Mouse (Mus musculus) left cerebral cortex, postnatal 4 days (tissue): Measurements from ENCODE around the gene Pik3cd. TPM values are rescaled to one million over a fixed set of nuclear protein-coding genes. Genes with fewer than 3 reads are reported as not detected.
"Not testable (repeated sequence)": the region's sequence is repeated elsewhere in the genome, so short reads cannot be mapped to it uniquely, and the experiment has no call there.

Experiments
- DNase-seq: peaks from one replicate; pipeline ENCODE4 v3.0.0-alpha.2; 2022
- intact Hi-C: fragments of 180-260 bp; cut with DNase I; formaldehyde crosslinking; loops from one replicate; pipeline ENCODE4 v1.15.1; 2025
- total RNA-seq, 2 experiments: library from RNA; stranded (reverse); gene quantifications; 2 replicates each; pipeline ENCODE4 v1.2.3; 2021

The Pik3cd gene
- 10 to 100 TPM; 46.2 to 53.7 TPM for total RNA-seq

DNA sequence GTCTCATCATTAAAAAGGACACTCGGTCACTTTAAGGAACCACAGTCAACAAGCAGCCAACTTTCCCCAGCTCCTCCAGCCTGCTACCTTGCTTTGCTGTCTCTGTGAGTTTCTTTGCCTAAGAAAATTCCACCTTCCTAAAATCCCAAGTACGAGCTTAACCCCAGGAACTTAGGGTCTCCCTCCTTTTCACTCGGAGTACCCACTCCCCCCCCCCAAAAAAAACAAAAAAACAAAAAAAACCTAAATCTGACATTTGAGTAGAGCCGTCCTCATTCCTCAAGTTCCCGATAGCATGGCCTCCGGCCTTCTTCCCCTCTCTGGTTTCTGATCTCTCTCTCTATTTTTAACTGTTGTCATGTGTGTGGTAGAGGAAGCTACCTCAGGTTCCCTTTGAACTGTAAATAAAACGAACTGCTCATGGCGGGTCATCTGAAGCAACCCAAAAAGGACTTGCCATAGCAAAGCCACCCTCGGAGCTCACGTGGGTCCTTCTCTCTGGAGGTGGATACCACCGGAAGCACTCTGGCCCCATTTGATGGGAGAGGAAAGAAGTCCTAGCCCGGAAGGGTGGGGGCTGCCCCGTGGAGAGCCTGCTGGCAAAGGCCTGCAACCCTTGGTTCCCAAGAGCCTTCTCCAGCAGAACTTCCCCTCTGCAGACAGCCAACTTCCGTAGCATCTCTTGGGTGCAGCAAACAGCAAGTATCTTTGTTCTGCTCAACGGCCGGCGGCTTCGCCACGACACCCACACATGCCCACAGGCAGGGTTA lies at the start of gene Pik3cd:
Gene Pik3cd, minus strand, starts transcription at position 362 of the 770 bp plus-strand sequence.
- no peak for DNase-seq
- intact Hi-C loops: no loop called here

DNA sequence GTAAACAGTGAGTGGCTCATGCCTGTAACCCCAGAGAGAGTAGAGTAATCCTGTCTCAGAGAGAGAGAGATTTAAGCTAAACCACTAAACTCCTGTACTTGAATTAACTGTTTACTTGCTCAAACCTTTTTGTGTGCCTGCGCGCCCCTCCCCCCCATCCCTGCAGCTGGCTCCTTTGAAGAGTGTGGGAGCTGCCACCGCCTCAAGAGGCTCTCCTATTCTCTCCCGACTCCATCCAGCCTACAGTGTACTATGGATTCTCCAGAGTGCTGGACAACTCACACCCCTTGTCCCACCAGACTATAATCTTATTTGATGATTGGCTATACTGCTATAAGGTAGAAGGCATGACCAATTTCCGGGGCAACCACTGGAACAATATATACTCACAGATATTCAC lies 48.3 kb upstream of the Pik3cd start:
- intact Hi-C loops: no loop called here
- DNase-seq: no peak

DNA sequence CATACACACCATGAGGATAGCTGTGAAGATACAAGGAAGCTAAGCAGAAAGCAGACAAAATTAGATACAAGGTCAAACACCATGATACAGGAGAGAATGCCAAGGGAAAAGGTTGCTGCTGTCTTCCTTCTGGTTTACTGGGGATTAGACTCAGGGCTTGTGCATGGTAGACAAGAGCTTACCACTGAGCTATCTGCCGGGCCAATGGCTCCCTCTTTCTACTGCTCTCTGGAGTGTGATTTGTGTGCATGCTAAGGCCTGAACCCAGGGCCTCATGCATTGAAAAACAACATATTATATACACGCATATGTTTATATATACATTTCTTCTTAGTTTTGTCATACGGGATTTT lies 47.3 kb upstream of the Pik3cd start:
- intact Hi-C loops: not testable (repeated sequence)

DNA sequence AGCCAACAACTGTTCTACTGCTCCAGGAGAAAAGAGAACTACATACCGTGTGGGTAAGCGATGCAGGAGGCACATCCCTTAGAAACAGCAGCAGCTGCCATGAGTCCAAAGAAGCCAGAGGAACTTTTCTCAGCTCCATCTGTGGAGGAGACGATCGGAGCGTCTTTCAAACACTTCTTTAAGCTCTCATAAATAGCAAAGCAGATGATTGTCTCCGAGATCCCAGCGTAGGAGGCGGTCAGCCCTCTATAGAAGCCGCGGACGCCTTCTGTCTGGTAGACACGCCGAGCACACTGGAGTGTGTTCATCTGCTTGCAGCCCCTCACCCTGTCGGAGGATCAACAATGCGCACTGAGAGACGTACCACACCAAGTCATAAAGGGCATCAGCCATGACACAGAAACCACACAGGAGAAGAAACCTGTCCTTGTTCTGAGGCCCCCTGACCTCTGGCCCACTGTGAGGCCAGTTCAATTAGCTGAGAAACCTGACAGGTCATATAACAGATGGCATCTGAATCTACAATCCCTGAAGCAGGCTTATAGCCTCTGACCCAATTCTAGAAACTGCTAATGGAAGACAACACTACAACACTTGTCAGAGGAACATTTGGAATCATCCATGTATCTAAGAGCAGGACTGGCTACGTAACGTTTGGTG lies 46.8 kb upstream of the Pik3cd start:
- no peak for DNase-seq
- intact Hi-C loops: no loop called here

More for the DNA sequence above, 47.3 kb upstream of the Pik3cd start:
- not testable (repeated sequence) for DNase-seq

DNA sequence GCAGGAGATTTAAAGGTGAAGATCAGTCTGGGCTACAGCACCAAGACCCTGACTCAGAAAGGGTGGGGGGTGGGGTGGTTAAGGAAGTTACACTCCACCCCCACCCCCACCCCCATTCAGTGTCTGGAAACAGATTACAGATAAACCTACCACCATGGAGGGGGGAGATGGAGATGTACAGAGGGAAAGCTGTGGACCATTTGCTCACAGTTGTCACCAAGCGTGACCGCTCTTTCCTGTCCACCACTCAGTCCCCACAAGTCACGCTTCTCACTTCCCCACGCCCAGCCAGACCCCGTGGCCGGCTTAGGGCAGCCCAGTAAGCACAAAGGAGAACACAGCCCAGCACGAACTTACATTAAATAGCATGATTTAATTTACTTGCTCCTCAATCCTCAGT lies 41.7 kb upstream of the Pik3cd start:
- intact Hi-C loops: no loop called here
- no peak for DNase-seq

DNA sequence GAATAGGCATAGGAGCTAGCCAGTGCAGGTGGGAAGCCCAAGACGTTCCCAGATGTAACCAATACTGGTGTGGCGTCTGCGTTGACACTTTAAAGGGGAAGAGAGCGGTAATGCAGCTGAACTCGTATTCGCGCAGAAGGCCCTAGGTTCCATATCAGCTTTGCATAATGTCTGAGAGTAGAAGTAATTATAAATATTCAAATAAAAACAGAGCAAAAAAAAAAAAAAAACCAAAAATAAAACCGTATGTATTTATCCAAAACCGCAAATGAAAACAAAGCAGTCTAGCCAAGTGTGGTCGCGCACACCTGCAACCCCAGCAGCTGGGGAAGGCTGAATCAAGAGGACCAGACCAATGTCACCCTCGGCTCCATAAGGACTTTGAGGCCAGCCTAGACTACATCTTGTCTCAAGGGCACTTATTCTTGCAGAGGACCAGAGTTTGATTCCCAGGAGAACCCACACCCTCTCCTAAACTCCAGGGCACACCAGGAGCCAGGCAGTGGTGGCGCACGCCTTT lies 39.7 kb upstream of the Pik3cd start:
- intact Hi-C loops: no loop called here
- no peak for DNase-seq

DNA sequence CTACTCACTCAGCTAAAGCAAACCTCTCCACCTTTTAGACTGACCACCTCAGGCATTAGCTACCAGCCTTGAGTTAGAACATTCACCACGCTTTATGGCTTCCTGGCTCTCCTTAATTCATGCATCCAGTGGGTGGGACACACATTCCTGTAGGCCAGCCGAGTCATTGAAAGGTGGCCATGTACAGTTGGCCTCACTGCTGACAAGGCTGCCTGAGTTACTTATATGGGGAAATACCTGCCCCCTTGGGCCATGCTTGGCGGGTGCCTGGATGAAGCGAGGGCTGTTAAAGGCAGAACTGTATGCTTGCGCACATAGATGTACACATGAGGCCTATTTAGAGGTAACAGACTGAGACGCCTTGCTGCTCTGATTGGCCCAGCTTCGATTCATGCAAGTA lies 37.9 kb upstream of the Pik3cd start:
- DNase-seq: no peak
- intact Hi-C loops: no loop called here

DNA sequence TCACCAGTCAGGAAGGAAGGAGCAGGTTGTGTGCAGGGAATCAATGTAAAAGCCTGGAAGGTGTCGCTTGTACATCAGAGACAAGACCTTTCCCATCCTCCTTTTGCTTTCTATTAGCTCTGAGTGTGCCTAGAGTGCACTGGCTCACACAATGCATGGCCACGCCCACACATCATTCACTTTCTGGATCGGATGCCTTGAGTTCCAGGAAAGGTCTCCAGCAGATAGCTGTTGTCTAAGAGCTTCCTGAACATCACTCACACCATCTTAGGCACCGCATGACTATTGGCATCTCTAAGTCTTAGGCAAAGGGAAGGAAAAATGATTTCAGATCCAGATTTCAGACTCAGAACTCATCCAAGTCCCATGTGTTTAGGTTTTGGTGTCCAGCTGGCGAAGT lies 37.1 kb upstream of the Pik3cd start:
- no peak for DNase-seq
- intact Hi-C loops: no loop called here

DNA sequence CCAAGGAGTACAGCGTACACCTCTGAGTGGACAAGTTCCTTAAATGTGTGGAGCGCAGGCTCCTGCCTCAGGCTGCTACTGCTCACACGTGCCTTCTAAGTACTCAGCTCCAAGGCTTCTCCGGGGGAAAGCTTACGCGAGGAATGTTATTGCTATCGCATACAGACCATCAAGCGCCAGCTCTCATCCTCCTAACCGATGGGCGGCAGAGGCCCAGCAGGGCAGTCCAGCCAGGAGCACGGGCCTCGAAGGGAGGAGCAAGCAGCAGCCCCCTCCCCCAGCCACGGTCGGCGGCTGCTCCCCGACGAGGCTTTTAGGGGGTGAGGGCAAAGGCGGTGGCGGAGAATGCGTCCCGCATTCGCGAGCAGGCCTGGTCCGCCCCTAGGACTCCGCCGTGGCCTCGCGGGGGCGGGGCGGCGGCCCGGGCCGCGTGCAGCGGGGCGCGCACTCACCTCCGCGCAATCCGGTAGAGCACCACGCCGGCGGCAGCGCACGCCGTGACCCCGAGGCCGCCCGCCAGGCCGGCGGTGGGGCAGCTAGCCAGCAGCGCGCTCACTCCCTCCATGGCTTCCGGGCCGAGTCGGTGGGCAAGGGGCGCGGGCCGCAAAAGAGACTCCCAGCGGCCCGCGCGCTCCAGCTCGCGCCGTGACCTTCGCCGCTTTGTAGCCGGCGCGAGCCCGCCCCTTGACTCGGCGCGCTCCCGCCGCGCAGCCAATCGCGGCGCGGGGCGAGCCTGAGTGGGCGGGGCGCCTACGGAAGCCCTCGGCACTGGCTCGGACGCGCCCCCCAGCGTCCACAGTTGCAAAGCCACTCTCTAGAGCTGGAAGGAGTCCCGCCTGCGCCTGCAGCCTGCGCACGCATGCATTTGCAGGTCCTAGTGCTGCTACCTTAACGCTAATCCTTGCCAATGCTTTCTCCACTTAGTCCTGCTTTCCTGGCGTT lies 35.3 kb upstream of the Pik3cd start, which contains the start of gene Tmem201:
Gene Tmem201, minus strand, starts transcription at position 662 of the 942 bp plus-strand sequence.
- intact Hi-C loops: no loop called here
- peak; percentile 97 for DNase-seq

DNA sequence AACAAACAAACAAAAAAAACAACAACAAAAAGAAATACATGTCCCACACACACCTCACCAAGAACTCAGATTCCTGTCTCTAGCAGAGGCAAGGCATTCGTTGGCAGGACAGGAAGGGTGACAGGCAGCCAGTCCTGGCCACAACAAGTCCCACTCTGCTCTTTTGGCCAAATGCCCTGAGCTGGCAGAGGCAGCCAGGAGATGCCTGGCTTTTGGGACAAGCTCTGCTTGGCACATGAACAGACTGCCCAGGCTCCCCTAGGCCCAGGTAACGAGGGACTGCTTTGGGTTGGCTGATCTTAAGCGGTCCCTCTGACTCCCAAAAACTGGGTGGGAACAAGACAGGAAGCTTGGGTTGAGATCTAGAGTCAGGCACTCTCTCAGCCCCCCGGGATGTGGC lies 34.2 kb upstream of the Pik3cd start:
- peak; percentile 93 for DNase-seq
- intact Hi-C loops: no loop called here

DNA sequence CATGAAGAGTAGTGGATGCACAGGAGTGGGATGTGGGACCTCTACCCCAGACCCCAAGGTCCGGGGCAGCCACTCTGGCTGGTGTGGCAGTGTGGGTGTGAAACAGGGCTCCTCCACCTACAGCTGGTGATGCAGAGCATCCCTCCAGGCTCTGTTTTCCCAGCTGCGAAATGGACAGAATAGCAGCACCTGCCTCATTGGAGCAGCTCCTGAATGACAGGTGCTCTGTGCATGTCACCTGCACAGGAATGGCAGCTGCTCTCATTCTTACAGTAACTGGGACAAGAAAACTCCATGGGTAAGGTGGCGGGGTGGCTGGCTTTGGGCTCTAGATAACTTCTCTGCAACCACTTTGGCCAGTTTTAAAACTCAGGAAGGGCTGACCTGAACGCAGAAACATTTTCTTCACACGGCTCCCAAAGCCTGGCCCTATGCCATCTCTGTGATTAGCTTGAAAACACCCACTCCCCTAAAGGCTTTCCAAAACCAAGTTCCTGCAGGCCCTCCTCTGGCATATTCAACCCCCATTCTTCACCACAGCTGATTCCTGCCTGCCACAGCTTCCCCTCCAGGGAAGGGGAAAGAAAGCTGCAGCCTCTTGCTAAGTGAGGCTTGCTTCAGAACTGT lies 33.4 kb upstream of the Pik3cd start:
- intact Hi-C loops: no loop called here
- DNase-seq: no peak

DNA sequence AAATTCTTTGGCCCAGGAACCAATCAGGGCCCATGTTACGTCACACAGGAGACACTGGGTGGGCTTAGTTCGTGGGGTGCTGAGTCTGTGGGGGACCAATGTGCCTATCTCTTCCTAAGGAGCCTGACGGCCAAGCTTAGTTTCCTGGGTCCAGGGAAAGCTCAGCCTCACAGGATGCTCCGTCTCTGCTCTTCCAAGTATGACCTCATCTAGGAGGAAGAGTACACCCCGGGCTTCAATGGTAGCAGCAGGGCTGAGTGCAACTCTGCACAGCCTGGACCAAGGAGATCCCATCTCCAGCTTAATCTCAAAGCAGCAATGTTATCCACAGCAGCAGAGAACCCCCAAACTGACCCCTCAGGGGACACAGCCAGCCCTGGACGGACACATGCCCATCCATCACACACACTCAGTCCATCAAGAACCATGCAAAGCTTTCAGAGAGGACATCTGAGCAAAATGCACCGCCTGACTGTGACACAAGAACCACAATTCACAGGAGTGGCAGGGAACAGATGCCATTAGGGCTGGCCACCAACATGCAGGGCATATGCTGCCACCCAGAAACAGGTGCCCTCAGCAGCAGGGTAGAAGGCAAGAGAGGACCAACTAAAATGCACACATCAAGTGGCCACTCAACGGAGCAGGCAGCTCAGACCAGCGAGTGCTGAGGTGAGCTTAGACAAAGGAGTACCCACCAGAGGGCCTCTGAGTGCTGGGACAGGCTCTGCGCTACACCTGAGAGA lies 32.5 kb upstream of the Pik3cd start:
- intact Hi-C loops: no loop called here
- no peak for DNase-seq

DNA sequence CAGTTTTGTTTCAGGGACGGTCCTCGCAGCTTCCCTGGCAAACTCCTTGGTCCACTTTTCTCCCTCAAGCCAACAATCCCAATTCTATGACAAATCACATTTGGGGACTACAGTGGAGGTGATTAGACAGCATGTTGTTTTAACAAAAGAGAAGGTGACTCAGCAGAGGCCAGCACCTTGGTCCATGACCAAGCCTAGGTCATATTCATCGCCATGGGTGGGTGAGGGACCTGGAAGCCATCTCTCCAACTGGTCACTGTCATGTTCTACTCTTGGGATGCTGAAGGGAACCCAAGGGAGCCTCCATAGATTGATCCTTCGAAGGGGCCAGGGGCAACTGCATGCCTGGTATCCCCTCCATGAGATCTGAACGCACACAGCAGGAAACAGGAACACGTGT lies 31.9 kb upstream of the Pik3cd start:
- intact Hi-C loops: no loop called here
- DNase-seq: no peak

DNA sequence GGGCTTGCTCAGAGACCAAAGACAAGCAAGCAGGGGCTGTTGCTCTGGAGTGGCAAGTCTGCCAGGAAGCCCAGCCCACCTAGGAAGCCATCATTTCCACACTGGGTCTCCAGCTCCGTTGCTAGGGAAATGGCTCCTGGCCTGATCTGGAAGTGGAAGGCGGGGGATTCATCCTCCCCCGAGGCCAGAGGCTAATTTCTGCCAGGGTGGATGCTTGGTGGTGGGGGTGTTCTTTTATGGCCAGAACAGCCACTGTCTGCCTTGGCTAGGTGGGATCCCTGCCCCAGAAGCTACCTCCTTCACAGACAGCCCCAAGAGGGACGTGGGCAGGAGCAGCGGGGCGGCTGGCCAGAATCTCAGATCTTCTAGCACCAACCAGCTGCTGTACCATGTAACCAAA lies 31.4 kb upstream of the Pik3cd start:
- intact Hi-C loops: no loop called here
- DNase-seq: peak; percentile 61

DNA sequence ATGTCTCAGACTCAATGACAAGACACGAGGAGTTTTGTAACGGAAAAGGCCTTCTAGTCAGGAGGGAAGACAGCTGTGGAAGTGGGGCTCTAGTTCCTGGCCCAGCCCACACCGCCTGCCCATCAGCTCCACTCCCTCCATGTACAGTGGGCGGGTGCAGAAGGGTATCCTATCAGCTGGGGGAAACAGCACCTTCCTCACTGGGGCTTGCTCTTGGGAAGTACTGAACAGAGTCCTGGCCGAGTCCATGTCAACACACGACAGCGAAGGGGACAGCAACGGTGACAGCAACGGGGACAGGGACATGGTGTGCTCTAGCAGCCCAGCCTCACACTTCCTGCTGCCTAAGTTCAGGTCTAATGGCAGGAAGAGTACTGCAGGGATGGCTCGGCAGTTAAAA lies 30.4 kb upstream of the Pik3cd start:
- intact Hi-C loops: no loop called here
- no peak for DNase-seq

DNA sequence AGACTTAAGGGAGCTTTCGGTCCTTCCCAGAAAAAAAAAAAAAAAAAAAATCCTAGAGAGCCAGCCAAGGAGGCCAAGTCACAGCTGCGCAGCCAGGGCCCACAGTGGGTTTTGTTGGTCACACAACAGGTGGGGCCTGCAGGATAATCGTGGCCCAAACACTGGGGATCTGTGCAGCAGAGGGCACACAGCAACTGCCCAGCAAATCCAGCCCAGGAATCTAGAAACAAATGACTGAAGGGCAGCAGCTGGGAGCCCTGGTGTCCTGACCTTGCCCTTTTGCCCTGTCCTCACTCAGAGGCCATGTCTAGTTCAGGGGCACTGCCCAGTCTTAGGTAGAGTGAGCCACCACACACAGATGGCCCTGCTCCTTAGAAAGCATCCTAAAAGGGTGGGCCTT lies 29.9 kb upstream of the Pik3cd start:
- DNase-seq: no peak
- intact Hi-C loops: no loop called here

DNA sequence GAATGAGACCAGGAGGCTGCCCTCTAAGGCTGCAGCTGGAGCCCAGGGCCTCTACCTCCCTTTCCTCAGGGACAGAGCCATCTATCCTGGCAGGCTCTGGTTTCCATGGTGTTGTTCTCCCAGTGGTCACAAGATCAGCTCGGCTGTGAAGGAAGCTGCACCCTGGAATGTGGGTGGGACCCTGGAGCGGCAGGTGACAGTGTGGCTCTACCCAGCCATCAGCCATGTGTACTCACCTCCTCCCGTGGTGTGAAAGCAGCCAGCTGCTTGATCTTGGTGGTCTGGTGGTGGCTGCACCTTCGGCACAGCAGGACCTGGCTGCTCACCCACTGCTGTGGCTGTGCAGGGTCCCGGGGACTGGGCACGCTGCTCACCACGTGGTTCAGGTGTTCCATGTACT lies 28.5 kb upstream of the Pik3cd start:
- intact Hi-C loops: no loop called here
- no peak for DNase-seq

DNA sequence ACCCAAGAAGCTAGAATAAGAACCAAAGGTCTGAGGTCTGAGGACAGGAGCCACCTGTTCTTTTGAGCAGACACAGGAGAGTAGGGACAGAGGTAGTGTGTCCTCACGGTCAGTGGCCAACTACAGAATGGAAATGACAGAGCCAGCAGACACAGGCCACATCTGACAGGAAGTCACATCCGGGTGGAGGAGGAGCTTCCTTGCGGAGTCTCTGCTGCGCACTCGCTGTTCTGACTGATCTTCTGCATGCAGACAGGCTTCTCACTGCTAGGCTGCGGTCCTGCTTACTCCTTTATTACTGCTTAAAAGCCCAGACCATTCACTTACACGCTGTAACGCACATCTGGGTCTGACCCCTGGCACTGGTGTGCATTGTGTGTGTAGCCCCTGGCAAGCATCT lies 26.4 kb upstream of the Pik3cd start:
- intact Hi-C loops: no loop called here
- no peak for DNase-seq

DNA sequence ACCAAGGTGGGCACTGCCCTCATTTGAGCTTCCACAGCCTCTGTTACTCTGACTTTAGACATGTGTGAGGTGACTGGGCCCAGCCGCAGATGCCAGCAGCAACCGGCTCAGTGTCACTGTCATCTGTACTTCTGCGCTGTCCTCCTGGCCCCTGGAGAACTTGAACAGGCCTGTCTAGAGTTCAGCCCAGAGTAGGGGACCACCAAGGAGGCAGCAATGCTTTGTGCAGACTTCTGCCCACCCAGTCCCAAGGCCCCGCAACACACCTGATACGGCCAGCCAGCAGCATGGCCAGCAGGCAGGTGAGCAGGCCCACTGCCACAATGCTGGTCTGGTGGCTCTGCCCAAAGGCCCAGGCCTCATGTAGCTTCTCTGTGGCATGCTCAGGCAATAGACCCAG lies 25.3 kb upstream of the Pik3cd start:
- DNase-seq: no peak
- intact Hi-C loops: no loop called here
